Mouse (Mus musculus): ENCODE results near the gene Fmo1. TPM values are rescaled to one million over a fixed set of nuclear protein-coding genes. Genes with fewer than 3 reads are reported as not detected.

Gene Fmo1
- not detected in 2 replicates for polyA plus RNA-seq (2012; ENCODE audit: insufficient read depth, insufficient read length, low replicate concordance, missing spikeins)

GRCm38 (mm10) chr1:162866280-162866681 lies at the start of gene Fmo1:
Gene Fmo1 (minus strand): TSS chr1:162866610.
- Histone ChIP-seq H3K4me3 (ENCODE audit: insufficient read depth, low read depth, low read length) (no peak within 1 kb of the TSS), H3K4me1 (ENCODE audit: control insufficient read depth, insufficient read depth, low read length) (no peaks in the 10 kb centered on the region), H3K27ac (ENCODE audit: insufficient read depth, low read depth, low read length) (no peak within 1 kb of the TSS)
- TF ChIP-seq POLR2A (IDR thresholded peaks at IDR 0.05; ENCODE audit: insufficient read depth, low read depth, low read length) (no peak), CTCF (IDR thresholded peaks at IDR 0.05; ENCODE audit: insufficient read depth, low read depth, low read length) (no peak)
- whole genome bisulfite sequencing = 77% methylated on average over 7 of the region's 7 CpGs

GRCm38 (mm10) chr1:162914932-162915556 lies 48.6 kb upstream of the Fmo1 start:
- no peak overlapping the region for H3K4me3 ChIP-seq (ENCODE audit: insufficient read depth, low read depth, low read length)

GRCm38 (mm10) chr1:162912085-162912484 lies 45.7 kb upstream of the Fmo1 start:
- TF ChIP-seq POLR2A (IDR thresholded peaks at IDR 0.05; ENCODE audit: insufficient read depth, low read depth, low read length) (no peak), CTCF (IDR thresholded peaks at IDR 0.05; ENCODE audit: insufficient read depth, low read depth, low read length) (no peak)
- Histone ChIP-seq H3K4me3 (ENCODE audit: insufficient read depth, low read depth, low read length) (no peak overlapping the region), H3K4me1 (ENCODE audit: control insufficient read depth, insufficient read depth, low read length) (no peaks in the 10 kb centered on the region), H3K27ac (ENCODE audit: insufficient read depth, low read depth, low read length) (no peak overlapping the region)

More at GRCm38 (mm10) chr1:162914932-162915556, 48.6 kb upstream of the Fmo1 start:
- no peak for TF ChIP-seq POLR2A (IDR thresholded peaks at IDR 0.05; ENCODE audit: insufficient read depth, low read depth, low read length)
- TF ChIP-seq CTCF (IDR thresholded peaks at IDR 0.05; ENCODE audit: insufficient read depth, low read depth, low read length) = no peak
- H3K27ac ChIP-seq (ENCODE audit: insufficient read depth, low read depth, low read length) = no peak overlapping the region
- no peaks in the 10 kb centered on the region for H3K4me1 ChIP-seq (ENCODE audit: control insufficient read depth, insufficient read depth, low read length)
- 87% methylated on average over 4 of the region's 4 CpGs for WGBS

GRCm38 (mm10) chr1:162901879-162902278 lies 35.5 kb upstream of the Fmo1 start:
- no peak overlapping the region for H3K4me3 ChIP-seq (ENCODE audit: insufficient read depth, low read depth, low read length)

GRCm38 (mm10) chr1:162897838-162898811 lies 31.7 kb upstream of the Fmo1 start, which contains the start of gene Fmo2:
Gene Fmo2 (minus strand): TSS chr1:162898726.
- H3K4me1 ChIP-seq (ENCODE audit: control insufficient read depth, insufficient read depth, low read length) = no peaks in the 10 kb centered on the region
- no peak within 1 kb of the TSS for H3K27ac ChIP-seq (ENCODE audit: insufficient read depth, low read depth, low read length)
- TF ChIP-seq CTCF (IDR thresholded peaks at IDR 0.05; ENCODE audit: insufficient read depth, low read depth, low read length) (no peak), POLR2A (IDR thresholded peaks at IDR 0.05; ENCODE audit: insufficient read depth, low read depth, low read length) (no peak)
- no peak within 1 kb of the TSS for H3K4me3 ChIP-seq (ENCODE audit: insufficient read depth, low read depth, low read length)
- WGBS = 63% methylated on average over 14 of the region's 14 CpGs

More at GRCm38 (mm10) chr1:162901879-162902278, 35.5 kb upstream of the Fmo1 start:
- no peak for TF ChIP-seq POLR2A (IDR thresholded peaks at IDR 0.05; ENCODE audit: insufficient read depth, low read depth, low read length)
- no peak for TF ChIP-seq CTCF (IDR thresholded peaks at IDR 0.05; ENCODE audit: insufficient read depth, low read depth, low read length)
- H3K27ac ChIP-seq (ENCODE audit: insufficient read depth, low read depth, low read length) = no peak overlapping the region
- H3K4me1 ChIP-seq (ENCODE audit: control insufficient read depth, insufficient read depth, low read length) = no peaks in the 10 kb centered on the region
- WGBS = 35% methylated on average over 4 of the region's 4 CpGs

GRCm38 (mm10) chr1:162895900-162896299 lies 29.5 kb upstream of the Fmo1 start:
- 43% methylated on average over 6 of the region's 6 CpGs for whole genome bisulfite sequencing
- TF ChIP-seq POLR2A (IDR thresholded peaks at IDR 0.05; ENCODE audit: insufficient read depth, low read depth, low read length) (no peak), CTCF (IDR thresholded peaks at IDR 0.05; ENCODE audit: insufficient read depth, low read depth, low read length) (no peak)
- H3K4me3 ChIP-seq (ENCODE audit: insufficient read depth, low read depth, low read length) = no peak overlapping the region
- H3K4me1 ChIP-seq (ENCODE audit: control insufficient read depth, insufficient read depth, low read length) = no peaks in the 10 kb centered on the region
- no peak overlapping the region for H3K27ac ChIP-seq (ENCODE audit: insufficient read depth, low read depth, low read length)

- Histone ChIP-seq H3K4me1 (ENCODE audit: control insufficient read depth, insufficient read depth, low read length) (no peaks in the 10 kb centered on the region), H3K4me3 (ENCODE audit: insufficient read depth, low read depth, low read length) (no peak overlapping the region), H3K27ac (ENCODE audit: insufficient read depth, low read depth, low read length) (no peak overlapping the region)
- TF ChIP-seq POLR2A (IDR thresholded peaks at IDR 0.05; ENCODE audit: insufficient read depth, low read depth, low read length) (no peak), CTCF (IDR thresholded peaks at IDR 0.05; ENCODE audit: insufficient read depth, low read depth, low read length) (no peak)
- WGBS = 94% methylated on average over 6 of the region's 6 CpGs
These were observed 26.6 kb upstream of the Fmo1 start for GRCm38 (mm10) chr1:162893014-162893413.

GRCm38 (mm10) chr1:162891980-162892451 lies 25.6 kb upstream of the Fmo1 start:
- 57% methylated on average over 6 of the region's 6 CpGs for WGBS
- Histone ChIP-seq H3K4me3 (ENCODE audit: insufficient read depth, low read depth, low read length) (no peak overlapping the region), H3K27ac (ENCODE audit: insufficient read depth, low read depth, low read length) (no peak overlapping the region), H3K4me1 (ENCODE audit: control insufficient read depth, insufficient read depth, low read length) (no peaks in the 10 kb centered on the region)
- TF ChIP-seq POLR2A (IDR thresholded peaks at IDR 0.05; ENCODE audit: insufficient read depth, low read depth, low read length) = no peak
- no peak for TF ChIP-seq CTCF (IDR thresholded peaks at IDR 0.05; ENCODE audit: insufficient read depth, low read depth, low read length)

GRCm38 (mm10) chr1:162888646-162889045 lies 22.2 kb upstream of the Fmo1 start:
- no peaks in the 10 kb centered on the region for H3K4me1 ChIP-seq (ENCODE audit: control insufficient read depth, insufficient read depth, low read length)
- H3K4me3 ChIP-seq (ENCODE audit: insufficient read depth, low read depth, low read length) = no peak overlapping the region
- H3K27ac ChIP-seq (ENCODE audit: insufficient read depth, low read depth, low read length) = no peak overlapping the region
- 89% methylated on average over 12 of the region's 12 CpGs for WGBS
- TF ChIP-seq POLR2A (IDR thresholded peaks at IDR 0.05; ENCODE audit: insufficient read depth, low read depth, low read length) (no peak), CTCF (IDR thresholded peaks at IDR 0.05; ENCODE audit: insufficient read depth, low read depth, low read length) (no peak)
